Mouse (Mus musculus) liver, embryonic 16.5 days (tissue): ENCODE data around the gene Timmdc1. TPM values are rescaled to one million over a fixed set of nuclear protein-coding genes. Genes with fewer than 3 reads are reported as not detected.

ENCODE experiments used
- ATAC-seq: fragments of 200-750 bp; cut with Nextera tagmentation; 2 replicates; pipeline ENCODE4 v1.8.0; 2017; ENCODE audit warnings: low read depth, mild to moderate bottlenecking, moderate number of reproducible peaks, moderate library complexity
- H3K27ac ChIP-seq: fragments of 300-500 bp; sonication (generic); 2 replicates; pipeline ENCODE4 v1.5.1; 2014; ENCODE audit warnings: mild to moderate bottlenecking, low read length
- H3K27me3 ChIP-seq: fragments of 300-500 bp; sonication (generic); 2 replicates; pipeline ENCODE4 v1.6.1; 2014; ENCODE audit warnings: low read depth, low read length, mixed read lengths; ENCODE audit not compliant: control insufficient read depth, insufficient read depth
- H3K36me3 ChIP-seq: fragments of 300-500 bp; sonication (generic); 2 replicates; pipeline ENCODE4 v1.6.1; 2014; ENCODE audit warnings: mild to moderate bottlenecking; ENCODE audit not compliant: control insufficient read depth, insufficient read depth
- H3K4me1 ChIP-seq: fragments of 300-500 bp; sonication (generic); 2 replicates; pipeline ENCODE4 v1.6.1; 2014; ENCODE audit warnings: low read depth, low read length, mixed read lengths; ENCODE audit not compliant: control insufficient read depth
- H3K4me2 ChIP-seq: fragments of 300-500 bp; sonication (generic); 2 replicates; pipeline ENCODE4 v1.6.1; 2014; ENCODE audit warnings: low read depth, low read length, mixed read lengths
- H3K4me3 ChIP-seq: fragments of 300-500 bp; sonication (generic); 2 replicates; pipeline ENCODE4 v1.5.1; 2014; ENCODE audit warnings: low read depth, mild to moderate bottlenecking, low read length
- H3K9ac ChIP-seq: fragments of 300-500 bp; sonication (generic); 2 replicates; pipeline ENCODE4 v1.6.1; 2014; ENCODE audit warnings: low read depth, low read length
- H3K9me3 ChIP-seq: fragments of 300-500 bp; sonication (generic); replicated peaks from 2 replicates; pipeline ENCODE4 v1.6.1; 2016; ENCODE audit warnings: low read length; ENCODE audit not compliant: control insufficient read depth
- WGBS: fragments of 180-500 bp; shearing (Covaris S2); extraction: QIAGEN DNeasy Blood & Tissue Kit; methylation state at CpG from one replicate; pipeline ENCODE4 v1.1.7; 2014; ENCODE audit not compliant: insufficient replicate concordance; 5-methylcytosine and 5-hydroxymethylcytosine counted together
- polyA plus RNA-seq: library from polyadenylated mRNA; unstranded; fragments of >200 nt; fragmentation: Nextera tagmentation; extraction: Ambion mirVana; gene quantifications from 2 replicates; pipeline ENCODE4 v1.2.1, GENCODE M21; 2015

Gene Timmdc1
- polyA plus RNA-seq, 1 experiment from 2014 or later: 10.6 TPM

DNA sequence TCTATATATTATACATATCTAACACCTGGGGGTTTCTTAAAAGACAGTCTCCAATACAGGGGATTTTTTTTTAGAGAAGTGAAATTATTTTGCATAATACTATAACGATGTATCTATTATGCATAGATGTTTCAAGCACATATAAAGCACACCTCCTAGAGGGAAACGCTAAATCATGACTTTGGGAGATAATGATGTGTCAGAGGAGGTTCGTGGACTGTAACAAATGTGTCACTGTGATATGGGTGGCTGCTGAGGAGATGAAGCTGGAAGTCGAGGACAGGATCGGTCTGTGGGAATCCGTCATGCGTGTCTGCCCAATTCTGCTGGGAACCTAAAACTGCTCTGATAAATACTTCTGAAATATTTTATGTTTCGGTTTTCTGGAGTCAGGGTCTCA lies 60.7 kb downstream of the Timmdc1 start:
- H3K4me3 ChIP-seq: no peak overlapping the region
- 58% methylated on average over 8 of the region's 8 CpGs for WGBS
- no peak overlapping the region for H3K27ac ChIP-seq
- no peaks in the 10 kb centered on the region for H3K9me3 ChIP-seq
- peaks cover 3% of the 10 kb centered on the region for H3K4me1 ChIP-seq
- H3K9ac ChIP-seq: no peak overlapping the region
- no peak for ATAC-seq
- H3K36me3 ChIP-seq: no peaks in the 10 kb centered on the region
- no peak overlapping the region for H3K4me2 ChIP-seq
- no peaks in the 10 kb centered on the region for H3K27me3 ChIP-seq

- Histone ChIP-seq H3K4me1 (peaks cover 3% of the 10 kb centered on the region), H3K4me2 (no peak overlapping the region), H3K27me3 (no peaks in the 10 kb centered on the region), H3K9me3 (no peaks in the 10 kb centered on the region), H3K27ac (no peak overlapping the region), H3K9ac (no peak overlapping the region), H3K36me3 (no peaks in the 10 kb centered on the region), H3K4me3 (no peak overlapping the region)
- 69% methylated on average over 4 of the region's 4 CpGs for WGBS
- no peak for ATAC-seq
Observed at GRCm38 (mm10) chr16:38459990-38460389, 62.5 kb downstream of the Timmdc1 start.

- H3K9ac ChIP-seq: no peak overlapping the region
- WGBS: 47% methylated on average over 6 of the region's 6 CpGs
- H3K36me3 ChIP-seq: no peaks in the 10 kb centered on the region
- no peaks in the 10 kb centered on the region for H3K9me3 ChIP-seq
- ATAC-seq: no peak
- no peak overlapping the region for H3K4me2 ChIP-seq
- no peak overlapping the region for H3K27ac ChIP-seq
- H3K4me3 ChIP-seq: no peak overlapping the region
- H3K27me3 ChIP-seq: no peaks in the 10 kb centered on the region
- H3K4me1 ChIP-seq: peaks cover 7% of the 10 kb centered on the region
Observed at GRCm38 (mm10) chr16:38458600-38459280, 63.7 kb downstream of the Timmdc1 start.

- Histone ChIP-seq H3K9me3 (no peaks in the 10 kb centered on the region), H3K9ac (no peak overlapping the region), H3K4me1 (peaks cover 11% of the 10 kb centered on the region), H3K27ac (no peak overlapping the region), H3K4me2 (no peak overlapping the region), H3K4me3 (no peak overlapping the region), H3K27me3 (no peaks in the 10 kb centered on the region), H3K36me3 (no peaks in the 10 kb centered on the region)
- 31% methylated on average over 11 of the region's 11 CpGs for WGBS
- ATAC-seq: no peak
Observed at GRCm38 (mm10) chr16:38456812-38457567, 65.5 kb downstream of the Timmdc1 start.

DNA sequence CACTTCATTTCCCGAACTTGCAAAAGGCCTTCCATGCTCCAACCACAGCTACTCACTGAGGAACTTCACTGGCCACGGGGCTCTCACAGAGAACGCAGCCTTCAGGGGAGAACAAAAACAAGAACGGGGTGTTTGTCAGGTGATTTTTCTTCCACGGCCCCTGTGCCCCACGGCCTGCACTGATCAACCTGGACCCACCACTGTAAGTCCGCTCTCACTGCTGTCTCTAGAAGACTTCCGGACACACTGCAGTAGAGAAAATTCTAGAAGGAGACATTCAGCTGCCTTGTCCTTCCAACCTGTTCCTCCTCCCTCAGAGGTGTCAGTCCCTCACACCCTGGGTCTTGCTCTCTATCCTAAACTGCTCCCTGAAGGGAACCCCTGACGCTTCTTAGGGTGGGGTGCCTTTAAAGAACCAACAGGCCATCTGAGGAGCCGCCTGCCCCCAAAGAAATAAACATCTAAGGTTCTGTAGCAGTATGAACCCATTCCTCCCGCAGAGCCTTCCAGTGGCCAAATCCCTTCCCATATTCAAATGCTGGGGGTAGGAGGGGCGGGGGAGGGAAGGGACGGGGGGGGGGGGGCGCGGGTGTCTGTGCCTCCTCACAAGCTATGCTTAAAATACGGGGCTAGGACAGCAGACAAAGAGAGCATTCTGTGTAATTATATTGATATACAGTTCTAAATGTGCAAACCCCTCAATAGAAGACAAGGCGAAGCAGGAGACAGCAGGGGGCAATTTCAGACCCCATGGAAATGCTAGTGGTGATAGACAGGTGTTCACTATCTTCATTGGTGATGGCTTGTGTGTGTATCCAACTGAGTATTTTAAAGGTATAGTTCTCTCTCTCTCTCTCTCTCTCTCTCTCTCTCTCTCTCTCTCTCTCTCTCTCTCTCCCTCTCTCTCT lies 66.7 kb downstream of the Timmdc1 start, which contains the start of gene Cd80:
Gene Cd80 (plus strand): TSS at position 51 of the 908 bp plus-strand sequence.
- Histone ChIP-seq H3K4me3 (no peak within 1 kb of the TSS), H3K4me1 (peaks cover 21% of the 10 kb centered on the region), H3K9me3 (no peaks in the 10 kb centered on the region), H3K4me2 (no peak within 1 kb of the TSS), H3K9ac (no peak within 1 kb of the TSS), H3K27me3 (no peaks in the 10 kb centered on the region), H3K36me3 (no peaks in the 10 kb centered on the region), H3K27ac (0 out of 2 replicates have a peak within 1 kb of the TSS, but pooled peaks have one; percentile 2)
- WGBS: 63% methylated on average over 15 of the region's 17 CpGs
- no peak for ATAC-seq

DNA sequence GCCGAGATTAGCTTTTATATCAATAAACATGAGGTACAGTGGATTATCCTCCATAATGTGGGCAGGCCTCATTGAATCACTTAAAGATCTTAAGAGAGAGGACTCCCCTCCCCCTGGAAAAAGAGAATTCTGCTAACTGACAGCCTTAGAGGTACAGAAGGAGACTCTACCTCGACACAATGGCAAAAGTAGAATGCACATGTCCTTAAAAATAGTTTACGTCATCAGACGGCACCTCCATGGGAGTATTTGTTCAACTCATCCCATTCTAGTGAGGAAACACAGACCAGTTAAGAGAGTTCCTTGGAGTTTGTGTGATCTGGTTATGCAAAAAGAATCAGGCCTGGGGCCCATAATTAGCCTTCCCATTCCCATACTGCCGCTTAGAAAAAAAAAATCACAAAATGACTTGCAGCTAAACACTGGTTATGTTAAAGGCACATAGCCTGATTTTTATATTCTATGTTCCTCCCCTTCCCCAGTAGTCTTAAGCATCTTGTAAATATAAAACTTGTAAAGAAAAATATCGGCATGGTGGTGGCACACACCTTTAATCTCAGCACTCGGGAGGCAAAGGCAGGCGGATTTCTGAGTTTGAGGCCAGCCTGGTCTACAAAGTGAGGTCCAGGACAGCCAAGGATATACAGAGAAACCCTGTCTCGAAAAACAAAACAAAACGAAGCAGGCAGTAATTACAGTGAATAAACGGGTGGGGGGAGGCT lies 67.8 kb downstream of the Timmdc1 start:
- H3K27ac ChIP-seq: 0 out of 2 replicates have a peak overlapping the region, but pooled peaks have one; percentile 2
- WGBS: 69% methylated on average over 11 of the region's 11 CpGs
- H3K4me3 ChIP-seq: no peak overlapping the region
- H3K4me1 ChIP-seq: peaks cover 21% of the 10 kb centered on the region
- no peak overlapping the region for H3K4me2 ChIP-seq
- no peaks in the 10 kb centered on the region for H3K36me3 ChIP-seq
- no peak for ATAC-seq
- no peaks in the 10 kb centered on the region for H3K27me3 ChIP-seq
- H3K9me3 ChIP-seq: no peaks in the 10 kb centered on the region
- no peak overlapping the region for H3K9ac ChIP-seq

DNA sequence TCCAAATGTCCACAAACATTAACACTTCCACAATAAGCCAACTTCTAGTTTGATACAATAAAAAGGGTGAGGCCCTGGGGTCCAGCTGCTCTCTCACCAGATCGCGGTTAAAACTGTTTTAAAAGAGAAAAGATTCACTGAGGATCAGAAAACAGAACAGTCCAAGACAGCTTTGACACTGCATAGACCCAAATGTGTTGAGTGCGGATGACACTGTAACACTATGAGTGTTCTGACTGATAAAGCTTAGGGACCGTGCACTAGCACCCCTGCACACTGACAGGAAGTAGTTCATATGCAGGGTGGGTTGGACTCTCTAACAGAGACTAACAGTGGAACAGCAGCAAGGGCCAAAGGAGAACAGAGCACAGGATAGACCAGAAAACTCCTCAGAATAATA lies 68.5 kb downstream of the Timmdc1 start:
- Histone ChIP-seq H3K4me3 (no peak overlapping the region), H3K36me3 (no peaks in the 10 kb centered on the region), H3K27ac (peak overlapping the region; percentile 32; the same call in 1 of the 2 replicates), H3K4me1 (peaks cover 19% of the 10 kb centered on the region), H3K27me3 (no peaks in the 10 kb centered on the region), H3K9ac (no peak overlapping the region), H3K4me2 (no peak overlapping the region), H3K9me3 (no peaks in the 10 kb centered on the region)
- 26% methylated on average over 4 of the region's 4 CpGs for WGBS
- no peak for ATAC-seq

GRCm38 (mm10) chr16:38453203-38453553 lies 69.3 kb downstream of the Timmdc1 start:
- Histone ChIP-seq H3K36me3 (no peaks in the 10 kb centered on the region), H3K9ac (peak overlapping the region; percentile 93), H3K27ac (peak overlapping the region; percentile 87), H3K4me1 (peaks cover 18% of the 10 kb centered on the region), H3K27me3 (no peaks in the 10 kb centered on the region), H3K4me2 (peak overlapping the region; percentile 85), H3K4me3 (peak overlapping the region; percentile 82), H3K9me3 (no peaks in the 10 kb centered on the region)
- 25% methylated on average over 3 of the region's 3 CpGs for WGBS
- no peak for ATAC-seq
